Mouse (Mus musculus): ENCODE data around the gene 1700030J22Rik. TPM values are rescaled to one million over a fixed set of nuclear protein-coding genes. Genes with fewer than 3 reads are reported as not detected.

1700030J22Rik gene
- total and polyA plus RNA-seq, 3 experiments: 0.21 to 0.46 (median 0.35) TPM

- in situ Hi-C loops (cut with MboI; ENCODE audit: low pct_ligation_motif_present, low pct_unique_long_range_greater_than_20kb, low sequenced_read_pairs): no loop called here
- Histone ChIP-seq H3K79me2 (replicated peaks; ENCODE audit: control insufficient read depth, extremely low read depth, insufficient read depth, poor library complexity, severe bottlenecking) (no peaks in the 10 kb centered on the region), H3K4me1 (ENCODE audit: control insufficient read depth in 1 of 2, insufficient read depth in 2 of 2) (peaks cover 0 to 5% of the 10 kb centered on the region in 2 experiments; a peak in 1 of 4 replicates), H3K36me3 (replicated peaks in 1 of 2; ENCODE audit: control insufficient read depth in 1 of 2, insufficient read depth in 1 of 2, low read length in 1 of 2) (peaks cover 58 to 94% of the 10 kb centered on the region in 2 experiments), H3K9ac (ENCODE audit: insufficient read depth, low read depth) (no peak overlapping the region), H3K9me3 (replicated peaks; ENCODE audit: low read length) (no peaks in the 10 kb centered on the region), H3K4me2 (ENCODE audit: insufficient read depth, low read depth, poor library complexity, severe bottlenecking) (no peak overlapping the region), H3K27me3 (replicated peaks) (no peaks in the 10 kb centered on the region), H3K4me3 (replicated peaks in 1 of 3; ENCODE audit: low read depth in 2 of 3, low read length in 2 of 3, poor library complexity in 1 of 3) (no peak overlapping the region), H3K27ac (ENCODE audit: insufficient read depth, low read depth) (no peak overlapping the region)
- dilution Hi-C loops (cut with MboI; ENCODE audit: extremely low pct_ligation_motif_present, extremely low pct_unique_long_range_greater_than_20kb, low sequenced_read_pairs): no loop called here
- DNase-seq (ENCODE audit: extremely low read depth): no peak
- no peak for TF ChIP-seq SMC3 (IDR thresholded peaks at IDR 0.05; ENCODE audit: low read depth, low read length)
- no peak for TF ChIP-seq ELF1 (IDR thresholded peaks at IDR 0.05; ENCODE audit: low read depth, low read length)
- no peak for TF ChIP-seq PAX5 (IDR thresholded peaks at IDR 0.05; ENCODE audit: low read length)
- TF ChIP-seq NELFE (IDR thresholded peaks at IDR 0.05; ENCODE audit: low read depth, low read length): no peak
- no peak for TF ChIP-seq IRF4 (IDR thresholded peaks at IDR 0.05; ENCODE audit: low read depth, low read length)
- TF ChIP-seq MEF2A (IDR thresholded peaks at IDR 0.05; ENCODE audit: borderline replicate concordance, low read depth, low read length): no peak
- TF ChIP-seq POLR2AphosphoS2 (IDR thresholded peaks at IDR 0.05; ENCODE audit: low read depth, low read length): no peak
- no peak for TF ChIP-seq JUN (IDR thresholded peaks at IDR 0.05; ENCODE audit: insufficient read depth, low read depth, low read length)
- TF ChIP-seq BHLHE40 (IDR thresholded peaks at IDR 0.05; ENCODE audit: low read depth, low read length): no peak
- TF ChIP-seq E2F4 (IDR thresholded peaks at IDR 0.05; ENCODE audit: insufficient replicate concordance, low read depth, low read length): no peak
- TF ChIP-seq USF1 (IDR thresholded peaks at IDR 0.05; ENCODE audit: low read depth, low read length): no peak
- TF ChIP-seq SIN3A (IDR thresholded peaks at IDR 0.05; ENCODE audit: low read length): no peak
- TF ChIP-seq KAT2A (IDR thresholded peaks at IDR 0.05; ENCODE audit: insufficient replicate concordance, low read length): no peak
These were observed 43.8 kb downstream of the 1700030J22Rik start for GRCm38 (mm10) chr8:116934976-116935375.

GRCm38 (mm10) chr8:116928588-116928987 is 50.2 kb downstream of the 1700030J22Rik start:
- peaks cover 47 to 97% of the 10 kb centered on the region in 2 experiments for H3K36me3 ChIP-seq (replicated peaks in 1 of 2; ENCODE audit: control insufficient read depth in 1 of 2, insufficient read depth in 1 of 2, low read length in 1 of 2)
- dilution Hi-C loops (cut with MboI; ENCODE audit: extremely low pct_ligation_motif_present, extremely low pct_unique_long_range_greater_than_20kb, low sequenced_read_pairs): no loop called here
- no peak overlapping the region for H3K9ac ChIP-seq (ENCODE audit: insufficient read depth, low read depth)
- H3K4me3 ChIP-seq (replicated peaks in 1 of 3; ENCODE audit: low read depth in 2 of 3, low read length in 2 of 3, poor library complexity in 1 of 3): no peak overlapping the region
- no peaks in the 10 kb centered on the region for H3K27me3 ChIP-seq (replicated peaks)
- DNase-seq (ENCODE audit: extremely low read depth): no peak
- no peaks in the 10 kb centered on the region for H3K79me2 ChIP-seq (replicated peaks; ENCODE audit: control insufficient read depth, extremely low read depth, insufficient read depth, poor library complexity, severe bottlenecking)
- TF ChIP-seq BHLHE40 (IDR thresholded peaks at IDR 0.05; ENCODE audit: low read depth, low read length): no peak
- TF ChIP-seq CTCF (conservative IDR thresholded peaks at IDR 0.05 in 1 of 2, IDR thresholded peaks at IDR 0.05 in 1 of 2; ENCODE audit: low read depth in 2 of 2, low read length in 2 of 2): peak in 1 of 2 experiments; percentile 10; a peak in 1 of 4 replicates
- no peak for TF ChIP-seq RAD21 (IDR thresholded peaks at IDR 0.05; ENCODE audit: low read depth, low read length)
- no peak for TF ChIP-seq PAX5 (IDR thresholded peaks at IDR 0.05; ENCODE audit: low read length)
- in situ Hi-C loops (cut with MboI; ENCODE audit: low pct_ligation_motif_present, low pct_unique_long_range_greater_than_20kb, low sequenced_read_pairs): no loop called here
- no peak overlapping the region for H3K27ac ChIP-seq (ENCODE audit: insufficient read depth, low read depth)
- H3K4me1 ChIP-seq (ENCODE audit: control insufficient read depth in 1 of 2, insufficient read depth in 2 of 2): peaks cover 2 to 19% of the 10 kb centered on the region in 2 experiments; a peak in 2 of 4 replicates
- no peak overlapping the region for H3K4me2 ChIP-seq (ENCODE audit: insufficient read depth, low read depth, poor library complexity, severe bottlenecking)
- H3K9me3 ChIP-seq (replicated peaks; ENCODE audit: low read length): no peaks in the 10 kb centered on the region
